Mouse (Mus musculus): ENCODE results near the gene Gtpbp3. TPM values are rescaled to one million over a fixed set of nuclear protein-coding genes. Genes with fewer than 3 reads are reported as not detected.
A peak's percentile ranks its signal among the peaks of the same experiment; 100 is the strongest.

Gtpbp3 gene
- polyA plus RNA-seq, 3 experiments from 2014 or later = 2.6 to 6.5 (median 3.4) TPM

DNA sequence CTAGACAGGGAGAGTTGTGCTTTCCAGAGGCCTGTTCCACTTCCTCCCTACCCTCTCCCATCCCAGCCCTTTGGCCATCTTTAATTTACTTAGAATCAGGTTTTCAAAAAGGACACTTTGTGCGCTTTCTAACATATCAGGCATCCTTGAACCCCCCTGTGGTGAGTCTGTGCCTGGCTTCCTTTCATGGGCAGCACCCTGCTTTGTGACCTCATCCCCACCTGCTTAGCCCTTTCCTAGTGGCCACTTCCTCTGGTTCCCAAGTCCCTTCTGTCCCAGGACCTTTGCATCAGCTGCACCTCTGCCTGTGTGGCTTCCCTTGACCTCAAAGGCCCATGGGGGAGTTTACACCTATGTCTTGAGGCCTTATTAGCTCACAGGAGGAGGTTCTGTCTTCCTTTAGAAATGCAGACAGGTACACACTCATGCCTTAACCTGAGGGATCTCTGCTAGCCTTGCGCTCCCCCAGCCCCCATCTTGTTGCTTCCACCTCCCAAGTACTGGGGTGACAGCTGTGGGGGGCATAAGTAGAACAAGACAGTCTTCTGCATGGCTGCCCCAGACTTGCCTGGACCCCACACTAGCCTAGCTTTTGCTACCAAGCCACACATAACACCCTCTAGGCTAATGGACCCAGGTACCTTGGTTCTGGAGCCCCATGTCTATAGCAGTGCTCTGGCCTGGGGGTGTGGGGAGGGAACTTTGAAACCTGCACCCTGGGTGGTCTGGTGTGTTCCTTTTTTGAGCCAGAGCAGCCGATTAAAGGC is 17.6 kb upstream of the Gtpbp3 start:
- no peak for ATAC-seq

DNA sequence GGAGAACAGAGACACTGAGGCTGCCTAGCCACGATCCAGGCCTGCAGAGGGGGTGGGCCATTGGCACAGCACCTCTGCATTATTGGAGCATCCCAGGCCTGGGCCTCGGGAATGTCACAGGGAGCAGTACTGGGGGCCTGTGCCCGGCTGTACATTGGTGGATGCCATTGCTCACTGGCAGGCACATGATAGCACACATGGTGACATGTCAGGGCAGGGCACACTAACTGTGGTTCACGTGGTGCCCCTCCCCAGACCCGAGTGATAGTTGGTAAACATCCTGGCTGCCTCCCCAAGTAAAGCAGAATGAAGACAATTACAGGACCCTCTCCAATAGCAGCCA is 17.0 kb upstream of the Gtpbp3 start:
- no peak for ATAC-seq

DNA sequence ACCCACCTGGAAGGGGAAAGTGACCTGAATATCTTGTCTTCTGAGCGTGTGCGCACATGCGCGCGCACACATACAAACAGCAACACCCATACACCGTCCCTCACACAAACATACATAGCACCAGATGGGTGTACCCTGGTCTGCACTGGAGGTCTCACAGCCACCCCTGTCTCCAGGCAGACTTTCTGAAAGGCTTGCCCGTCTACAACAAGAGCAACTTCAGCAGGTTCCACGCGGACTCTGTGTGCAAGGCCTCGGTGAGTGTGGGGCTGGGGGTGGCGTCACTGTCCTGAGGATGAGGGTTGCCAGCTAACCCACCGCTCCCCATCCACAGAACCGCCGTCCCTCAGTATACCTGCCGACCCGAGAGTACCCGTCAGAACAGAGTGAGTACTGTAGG is 16.0 kb upstream of the Gtpbp3 start:
- no peak for ATAC-seq

DNA sequence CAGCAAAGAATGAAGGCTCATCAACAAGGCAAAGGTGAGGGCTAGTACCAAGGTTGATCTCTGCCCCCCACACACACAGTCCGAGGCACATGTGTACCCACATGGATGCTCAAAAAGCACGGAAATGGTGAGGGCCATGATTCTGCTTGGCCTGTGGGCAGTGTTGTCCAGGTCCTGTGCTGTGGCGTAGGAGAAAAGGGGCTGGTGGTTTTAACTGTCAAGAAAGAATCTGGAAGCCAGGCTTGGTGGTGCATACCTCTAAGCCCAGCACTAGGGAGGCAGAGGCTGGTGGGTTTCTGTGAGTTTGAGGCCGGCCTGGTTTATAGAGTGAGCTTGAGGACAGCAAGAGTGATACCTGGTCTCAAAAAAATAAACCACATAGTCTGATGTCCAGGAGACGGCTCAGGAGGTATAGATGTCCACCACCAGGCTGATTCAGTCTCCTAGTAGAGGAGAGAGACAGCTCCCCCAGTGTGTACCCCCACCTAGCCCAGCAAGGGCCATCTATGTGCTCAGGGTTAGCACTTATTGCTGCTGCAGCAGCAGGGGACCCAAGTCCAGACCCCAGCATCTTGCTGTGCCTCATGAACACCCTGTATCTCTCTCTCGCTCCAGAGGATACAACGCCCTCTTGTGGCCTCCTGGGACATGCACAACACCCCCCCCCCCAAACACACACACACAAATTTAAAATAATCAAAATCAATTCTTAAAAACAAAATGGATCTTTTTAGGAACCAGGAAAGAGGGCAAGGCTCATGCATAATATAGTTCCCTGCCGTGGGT is 15.1 kb upstream of the Gtpbp3 start:
- no peak for ATAC-seq

DNA sequence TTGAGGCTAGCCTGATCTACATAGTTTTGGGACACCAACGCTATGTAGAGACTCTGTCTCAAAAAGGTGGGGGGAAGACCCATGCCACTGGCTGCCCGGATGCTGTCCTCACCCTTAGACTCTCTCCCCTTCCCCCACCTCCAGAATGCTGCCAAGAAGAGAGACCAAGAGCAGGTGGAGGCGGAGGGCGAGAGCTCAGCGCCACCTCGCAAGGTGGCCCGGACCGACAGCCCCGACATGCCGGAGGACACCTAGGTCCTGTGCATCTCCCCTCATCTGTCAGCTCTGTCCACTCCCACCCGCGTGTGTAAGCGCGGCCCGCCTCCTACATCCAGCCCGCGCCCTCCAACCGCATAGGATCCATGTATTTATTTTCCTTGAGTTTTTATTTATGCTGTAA is 13.6 kb upstream of the Gtpbp3 start:
- ATAC-seq = no peak

DNA sequence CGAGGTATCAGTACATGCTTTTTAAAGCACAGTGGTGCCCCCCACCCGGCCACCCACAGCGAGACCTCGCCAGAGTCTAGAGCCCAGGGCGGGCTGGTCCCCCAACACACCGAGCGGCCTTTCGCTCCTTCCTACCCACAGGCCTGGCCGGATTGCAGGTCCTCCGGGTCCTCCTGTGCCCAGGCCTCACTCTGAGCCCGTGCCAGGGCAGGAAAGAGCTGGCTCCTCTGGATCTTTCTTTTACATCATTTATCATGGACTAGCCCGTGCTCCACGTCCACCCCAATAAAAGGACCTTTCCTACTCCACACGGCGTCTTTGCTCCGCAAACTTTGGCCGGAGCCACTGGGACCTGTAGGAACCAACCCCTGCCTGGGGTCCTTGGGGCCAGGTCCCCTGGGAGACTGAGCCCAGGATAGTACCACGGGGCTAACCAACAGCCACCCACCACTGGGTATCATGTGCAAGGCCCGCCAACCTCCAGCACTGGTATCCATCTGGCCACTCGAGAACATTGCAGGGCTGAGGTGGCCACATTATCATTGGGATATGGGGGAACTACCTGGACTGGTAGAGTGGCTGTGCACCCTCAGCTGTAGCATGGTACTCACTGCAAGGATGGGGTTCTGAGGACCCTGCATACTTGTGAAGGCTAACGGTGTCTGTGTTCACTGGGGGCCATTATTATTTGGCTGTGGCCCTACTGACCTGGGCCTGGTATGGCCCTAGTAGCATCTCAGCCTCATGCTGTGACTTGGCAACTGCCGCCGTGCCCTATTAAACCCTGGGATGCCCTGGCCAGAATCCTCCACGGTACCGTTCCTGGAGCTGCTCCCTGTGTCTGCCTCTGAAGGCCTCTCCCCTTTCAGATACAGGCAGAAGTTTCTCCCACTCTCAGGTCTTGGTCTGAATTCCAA is 12.9 kb upstream of the Gtpbp3 start:
- no peak for ATAC-seq

DNA sequence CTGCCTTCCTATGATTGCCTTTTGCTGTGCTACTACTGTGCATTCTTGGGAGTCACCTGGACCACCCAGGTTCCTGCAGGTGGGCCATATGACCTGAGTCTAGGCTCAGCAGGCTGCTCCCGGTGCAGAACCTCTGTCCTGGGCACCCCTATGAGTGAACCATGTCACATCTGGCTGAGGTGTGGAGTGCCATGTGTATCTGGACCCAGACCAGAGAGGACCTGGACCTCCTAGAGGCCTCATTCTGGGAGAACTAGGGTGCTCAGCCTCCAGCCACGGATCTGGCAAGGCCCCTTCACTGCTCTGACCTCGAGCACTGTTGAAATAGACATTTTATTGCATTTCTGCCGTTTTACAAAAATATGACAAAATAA is 12.2 kb upstream of the Gtpbp3 start:
- ATAC-seq = no peak

DNA sequence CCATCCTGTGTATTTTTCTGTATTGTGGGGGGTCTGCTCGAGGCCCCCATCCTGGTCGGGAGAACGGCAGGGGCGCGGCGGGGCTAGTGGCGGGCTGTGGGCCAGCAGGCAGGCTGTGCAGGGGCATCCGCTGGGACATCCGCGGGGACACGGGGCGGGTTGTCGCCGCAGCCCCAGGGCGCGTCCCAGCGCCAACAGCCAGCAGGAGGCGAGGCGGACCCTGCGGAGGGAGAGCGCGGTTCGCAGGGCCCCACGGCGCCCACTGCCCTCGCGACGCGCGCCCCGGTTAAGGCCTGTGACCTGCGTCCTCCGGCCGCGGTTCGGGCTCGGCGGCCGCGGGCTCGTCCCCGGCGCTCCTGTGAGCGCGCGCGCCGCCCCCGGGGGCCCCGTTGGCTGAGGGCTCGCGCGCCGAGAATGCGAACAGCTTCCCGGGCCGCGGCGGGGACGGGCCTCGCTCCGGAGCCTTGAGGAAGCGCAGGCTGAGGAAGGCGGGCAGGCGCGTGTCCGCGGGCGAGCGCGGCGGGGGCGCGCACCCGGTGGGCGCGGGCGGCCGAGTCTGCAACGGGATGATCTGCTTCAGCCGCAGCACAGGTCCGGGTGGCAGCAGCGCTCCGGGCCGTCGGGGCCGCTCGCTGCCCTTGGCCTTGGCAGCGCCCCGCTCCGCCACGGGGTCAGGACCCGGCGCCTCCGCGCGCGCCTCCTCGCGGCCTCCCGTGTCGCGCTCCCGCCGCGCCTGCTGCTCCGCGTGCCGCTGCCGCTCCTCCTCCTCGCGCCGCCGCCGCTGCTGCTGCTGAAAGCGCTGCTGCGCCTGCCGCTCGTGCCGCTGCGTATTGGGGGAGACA is 11.6 kb upstream of the Gtpbp3 start:
- ATAC-seq = peak; percentile 74

DNA sequence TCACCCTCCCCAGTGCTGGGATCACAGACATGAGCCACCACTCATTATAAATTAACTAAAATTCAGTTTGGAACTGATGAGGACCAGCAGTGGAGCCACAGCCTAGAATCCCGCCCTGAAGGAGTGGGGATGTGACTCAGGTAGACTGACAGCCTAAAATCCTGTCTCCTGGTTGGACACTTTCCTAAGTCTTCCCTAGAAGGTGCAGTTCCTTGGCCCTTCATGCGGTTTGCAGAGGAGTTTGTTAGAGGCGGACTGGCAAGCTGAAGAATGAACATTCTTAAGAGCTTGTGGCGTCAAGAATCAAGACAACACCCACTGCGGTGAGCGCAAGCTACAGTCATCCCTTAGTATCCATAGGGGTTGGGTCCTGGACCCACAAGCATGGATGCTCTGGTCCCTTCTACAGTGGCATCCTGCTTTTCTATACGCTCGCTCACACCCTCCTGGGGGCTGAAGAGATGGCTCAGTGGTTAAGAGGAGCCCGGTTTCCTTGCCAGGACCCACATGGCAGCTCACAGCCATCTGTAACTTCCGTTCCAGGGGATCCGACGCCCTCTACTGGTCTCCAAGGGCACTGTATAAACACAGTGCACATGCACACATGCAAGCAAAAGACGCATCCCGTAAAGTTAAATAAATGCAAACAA is 10.6 kb upstream of the Gtpbp3 start:
- no peak for ATAC-seq

DNA sequence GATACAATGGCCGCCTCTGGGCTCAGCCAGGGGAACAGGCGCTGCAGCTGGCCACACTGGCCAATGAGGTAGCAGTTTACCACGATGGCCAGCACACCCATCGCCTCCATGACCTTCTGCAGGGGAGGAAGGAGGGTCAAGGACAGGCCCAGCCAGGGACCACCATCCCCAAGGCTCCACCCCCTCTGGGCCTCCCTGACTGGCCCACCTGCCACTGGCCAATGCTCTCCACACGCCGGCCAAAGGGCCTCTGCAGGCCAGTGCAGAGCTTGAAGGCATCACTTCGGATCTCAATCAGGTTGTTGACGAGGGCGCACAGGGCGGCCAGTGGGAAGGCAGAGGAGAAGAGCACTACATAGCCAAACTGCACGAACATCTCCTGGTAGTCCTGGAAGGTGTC is 9.0 kb upstream of the Gtpbp3 start:
- no peak for ATAC-seq

DNA sequence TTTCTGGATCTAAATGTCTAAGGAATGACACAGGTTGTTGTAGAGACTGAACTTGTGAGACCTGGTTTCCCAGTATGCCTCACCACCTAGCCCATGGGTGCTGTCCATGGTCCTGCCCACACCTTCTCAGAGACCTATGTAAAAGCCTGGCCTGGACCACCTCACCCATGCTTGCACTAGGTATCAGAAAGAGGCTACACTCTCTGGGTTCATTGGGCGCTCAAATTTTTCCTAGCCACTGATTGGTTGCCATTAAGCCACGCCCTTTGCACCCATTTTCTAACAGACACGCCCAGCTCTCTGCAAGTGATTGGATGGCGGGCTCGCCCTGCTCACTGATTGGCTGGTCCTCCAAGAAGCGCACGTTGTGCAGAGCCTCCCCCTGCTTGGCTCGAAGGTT is 4.0 kb upstream of the Gtpbp3 start:
- ATAC-seq = no peak

DNA sequence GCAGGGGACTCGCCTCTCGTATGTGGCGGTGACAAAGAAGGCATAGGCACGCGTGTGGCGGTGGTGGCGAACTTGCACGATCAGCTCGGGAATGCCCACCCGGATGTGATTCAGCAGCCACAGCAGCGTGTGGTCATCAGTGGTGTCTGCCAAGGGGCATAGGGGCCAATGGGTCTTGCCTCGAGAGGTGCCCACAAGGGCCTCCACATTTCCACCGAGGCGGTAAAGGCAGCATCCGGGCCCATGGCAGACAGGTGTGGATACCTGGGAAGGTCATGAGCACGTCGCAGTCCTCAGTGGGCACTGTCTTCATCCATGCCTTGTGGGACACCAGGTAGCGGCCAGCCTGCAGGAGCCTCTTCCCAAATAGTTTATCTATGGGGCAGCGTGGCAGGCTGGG is 3.2 kb upstream of the Gtpbp3 start:
- ATAC-seq = no peak

DNA sequence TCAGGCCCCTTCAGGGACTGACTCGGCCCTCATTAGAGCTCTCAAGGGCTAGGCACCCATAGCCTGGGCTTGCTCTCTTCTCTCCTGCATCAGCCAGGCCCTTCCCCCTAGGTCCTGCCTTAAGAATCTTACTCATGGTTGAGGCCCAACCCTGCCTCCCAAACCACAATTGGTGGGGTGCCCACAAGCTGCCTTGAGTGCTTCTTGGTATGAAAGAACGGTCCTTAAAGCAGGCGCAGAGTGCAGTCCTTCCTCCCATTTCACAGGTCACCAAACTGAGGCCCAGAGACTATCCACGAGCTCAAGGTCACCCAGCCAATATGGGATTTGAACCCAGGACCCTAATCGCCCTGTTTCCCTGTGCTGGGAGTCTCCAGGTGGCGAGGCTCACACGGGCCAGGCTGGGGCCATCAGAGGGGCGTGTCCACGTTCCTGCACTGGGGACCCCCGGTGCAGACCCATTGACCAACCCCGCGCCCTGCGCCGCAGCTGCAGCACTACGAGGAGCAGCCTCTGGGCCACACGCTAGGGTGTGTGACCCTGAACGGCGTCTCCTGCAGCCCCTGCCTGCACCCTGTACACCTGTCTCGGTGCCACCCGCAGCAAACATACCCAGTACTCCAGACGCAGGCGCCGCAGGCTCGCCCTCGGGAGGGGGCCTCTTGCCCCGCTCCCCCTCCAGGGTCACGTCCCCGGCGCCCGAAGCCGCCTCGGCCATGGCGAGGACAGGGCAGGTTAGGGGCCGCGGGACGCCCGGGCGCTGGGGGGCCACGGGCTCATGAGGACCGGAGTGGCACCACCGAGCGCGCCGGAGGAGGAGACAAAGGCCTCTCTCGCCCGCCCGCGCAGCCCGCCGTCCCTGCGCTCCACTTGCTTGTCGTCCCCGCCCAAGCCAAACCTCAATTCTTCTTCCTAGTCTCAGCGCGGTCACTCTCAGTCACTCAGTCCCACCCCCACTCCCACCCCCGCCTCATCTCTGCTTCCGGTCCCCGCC is 2.5 kb upstream of the Gtpbp3 start, which contains the start of gene Ano8:
TSS of gene Ano8 (minus strand) at position 822 of the 994 bp plus-strand sequence.
- ATAC-seq = peak; percentile 66

DNA sequence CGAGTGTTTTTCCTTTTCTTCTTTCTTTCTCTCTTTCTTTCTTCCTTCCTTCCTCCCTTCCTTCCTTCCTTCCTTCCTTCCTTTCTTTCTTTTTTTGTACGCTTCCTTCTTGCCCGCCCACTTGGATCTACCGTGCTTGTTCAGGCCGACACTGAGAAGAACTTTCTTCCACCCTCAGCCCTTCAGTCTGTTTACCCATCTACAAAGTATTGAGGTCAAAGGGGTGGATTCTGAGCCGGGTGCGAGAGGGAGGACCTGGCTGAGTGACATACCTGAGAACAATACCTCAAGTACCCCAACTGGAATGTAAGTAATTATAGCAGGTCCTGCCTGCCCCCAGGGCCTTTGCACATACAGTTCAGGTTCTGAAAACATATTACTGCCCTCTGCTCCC is 1.8 kb upstream of the Gtpbp3 start:
- no peak for ATAC-seq

DNA sequence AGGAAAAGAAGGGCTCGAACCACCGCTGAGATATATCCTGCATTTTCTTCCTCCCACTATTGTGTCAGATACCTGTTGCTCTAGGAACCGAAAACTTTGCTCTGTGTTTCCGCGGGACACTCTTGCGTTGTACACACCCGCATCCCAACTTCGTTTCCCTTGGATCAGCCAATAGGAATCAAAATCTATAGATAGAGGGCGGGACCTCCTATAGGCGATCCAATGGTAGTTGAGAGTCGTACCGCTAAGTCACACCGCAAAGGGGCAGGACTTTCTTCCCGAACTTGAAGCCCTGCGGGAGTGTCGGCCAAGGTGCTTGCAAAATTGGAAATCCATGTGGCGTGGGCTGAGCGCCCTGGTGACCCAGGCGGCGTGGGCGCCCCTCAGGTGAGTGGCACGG is 551 bp downstream of the Gtpbp3 start:
- ATAC-seq = peak; percentile 88

DNA sequence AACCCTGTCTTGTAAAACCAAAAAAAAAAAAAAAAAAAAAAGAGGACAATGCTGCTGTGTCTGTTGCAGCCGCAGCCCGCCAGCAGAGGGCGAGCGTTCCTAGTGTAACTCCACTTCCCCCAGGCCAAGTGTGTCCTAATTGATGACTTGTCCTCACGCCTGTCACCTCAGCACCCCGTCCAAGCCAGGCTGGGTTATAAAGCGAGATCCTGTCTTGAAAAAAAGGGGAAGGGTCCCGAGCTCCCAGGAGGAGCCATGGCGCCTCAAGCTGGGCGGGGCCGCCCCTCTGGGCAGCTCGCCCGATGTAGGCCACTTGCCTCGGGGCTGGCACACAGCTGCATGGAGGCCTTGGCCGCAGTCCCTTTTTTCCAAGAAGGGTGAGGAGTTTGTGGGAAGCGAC is 7.1 kb downstream of the Gtpbp3 start:
- ATAC-seq = peak; percentile 69

DNA sequence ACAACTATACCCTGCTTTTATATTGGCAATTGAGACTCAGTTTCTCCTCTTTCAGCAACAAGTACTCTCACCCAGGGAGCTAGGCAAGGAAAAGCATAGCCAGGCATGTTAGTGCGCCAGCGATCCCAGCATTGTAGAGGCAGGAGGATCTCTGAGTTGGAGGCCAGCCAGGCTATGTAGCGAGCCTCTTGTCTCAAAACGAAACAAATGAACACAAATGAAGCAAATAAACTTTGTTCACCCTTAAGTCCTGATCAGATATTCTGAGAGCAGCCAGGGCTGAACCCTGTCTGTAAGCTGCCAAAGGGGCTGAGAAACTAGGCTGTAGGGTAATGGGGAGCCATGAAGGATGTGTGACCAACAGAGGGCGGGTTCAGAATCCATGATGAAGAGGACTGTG is 7.9 kb downstream of the Gtpbp3 start:
- no peak for ATAC-seq

DNA sequence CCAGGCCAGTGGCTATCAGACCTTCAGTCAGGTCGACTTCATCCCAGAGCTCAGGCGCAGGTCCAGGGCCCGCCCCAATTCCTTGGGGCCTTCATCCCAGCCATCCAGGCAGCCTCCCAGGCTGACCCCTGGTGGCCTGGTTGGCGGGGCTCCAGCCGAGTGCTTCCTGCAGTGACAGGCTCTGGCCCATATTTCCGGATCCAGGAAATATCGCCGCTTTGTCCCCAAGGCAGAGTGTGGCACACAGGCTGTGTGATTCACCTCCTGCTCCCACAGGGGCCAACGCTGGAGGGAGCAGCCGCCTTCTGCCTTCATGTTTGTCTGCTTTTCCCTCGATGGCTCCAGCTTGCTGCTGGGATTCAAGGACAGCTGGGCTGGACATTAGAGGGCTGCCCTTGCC is 8.6 kb downstream of the Gtpbp3 start:
- ATAC-seq = no peak

DNA sequence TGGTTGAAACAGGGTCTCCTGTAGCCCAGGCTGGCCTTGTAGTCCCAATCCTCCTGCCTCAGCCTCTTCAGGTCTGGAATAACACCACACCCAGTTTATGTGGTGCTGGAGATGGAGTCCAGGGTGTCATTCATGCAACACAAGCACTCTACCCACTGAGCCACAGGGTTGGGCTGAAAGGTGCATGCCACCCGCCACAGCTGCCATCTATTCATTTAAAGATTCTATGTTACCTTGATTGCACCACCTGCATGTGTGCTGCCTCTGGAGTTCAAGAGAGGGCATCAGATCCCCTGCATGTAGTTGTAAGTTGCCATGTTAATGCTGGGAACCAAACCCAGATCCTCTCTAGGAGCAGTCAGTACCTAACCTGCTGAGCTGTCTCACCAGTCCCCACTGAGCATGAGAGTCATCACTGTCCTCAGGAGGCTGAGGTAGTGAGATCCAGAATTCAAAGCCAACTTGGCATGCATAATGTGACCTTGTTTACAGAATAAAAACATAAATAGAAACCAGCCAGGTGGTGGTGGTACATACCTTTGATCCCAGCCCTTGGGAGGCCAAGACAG is 9.3 kb downstream of the Gtpbp3 start:
- ATAC-seq = no peak

DNA sequence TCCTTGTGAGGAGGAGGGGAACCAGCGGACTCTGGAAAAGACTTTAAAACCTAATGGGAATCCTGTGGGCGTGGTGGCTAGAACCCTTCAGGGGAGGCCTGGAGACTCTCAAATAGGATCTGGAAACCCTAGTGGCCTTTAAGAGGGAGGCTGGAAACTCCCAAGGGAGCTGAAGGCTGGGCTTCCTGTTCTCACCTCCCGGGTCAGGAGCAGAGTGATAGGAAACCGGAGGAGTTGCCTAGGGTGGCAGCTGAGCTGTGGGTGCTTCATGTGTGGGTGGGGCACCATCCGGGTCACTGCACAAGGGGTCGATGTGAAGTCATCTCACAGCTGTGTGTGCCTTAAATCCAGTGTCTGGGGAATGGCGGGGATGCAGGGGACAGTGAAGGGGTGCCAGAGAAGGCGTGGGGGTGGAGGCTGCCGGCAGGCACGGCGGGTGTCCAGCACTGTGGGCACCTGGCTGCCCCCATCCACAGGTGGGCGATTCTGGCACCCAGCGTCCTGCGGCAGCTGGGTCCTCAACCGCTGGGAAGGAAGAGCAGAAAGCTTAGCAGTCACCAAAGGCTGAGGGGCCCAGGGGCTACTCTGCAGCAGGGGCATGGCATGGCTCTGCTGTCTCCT is 10.1 kb downstream of the Gtpbp3 start:
- no peak for ATAC-seq
